Mouse (Mus musculus) ovary, postnatal 14 days (tissue): ENCODE results near the gene Zfp414.

Experiments used
- DNase-seq: peaks from one replicate; pipeline ENCODE4 v3.0.0; 2022; ENCODE audit warnings: low spot score

Gene Zfp414

DNA sequence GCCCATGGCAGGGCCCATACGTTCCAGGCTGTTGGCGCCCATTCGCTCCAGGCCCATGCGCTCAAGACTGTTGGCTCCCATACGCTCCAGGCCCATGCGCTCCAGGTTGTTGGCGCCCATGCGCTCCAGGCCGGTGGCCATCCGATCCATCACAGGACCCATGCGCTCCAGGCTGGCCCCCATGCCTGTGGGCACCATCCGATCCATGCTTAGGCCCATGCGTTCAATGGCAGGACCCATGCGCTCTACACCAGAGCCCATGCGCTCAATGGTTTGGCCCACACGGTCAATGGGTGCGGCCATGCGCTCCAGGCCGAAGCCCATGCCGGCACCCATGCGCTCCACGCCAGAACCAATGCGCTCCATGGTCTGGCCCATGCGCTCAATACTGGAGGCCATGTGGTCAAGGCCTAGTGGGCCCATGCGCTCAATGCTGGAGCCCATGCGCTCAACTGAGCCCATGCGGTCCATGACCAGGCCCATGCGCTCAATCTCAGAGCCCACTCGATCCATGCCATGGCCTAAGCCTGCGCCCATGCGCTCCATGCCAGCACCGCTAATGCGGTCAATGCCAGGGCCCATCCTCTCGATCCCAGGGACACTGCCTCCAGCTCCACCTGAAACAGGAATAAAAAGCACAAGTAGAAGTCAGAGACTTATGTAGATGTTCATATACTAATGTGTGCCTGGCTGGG is 21.0 kb downstream of the Zfp414 start:
- no peak for DNase-seq

DNA sequence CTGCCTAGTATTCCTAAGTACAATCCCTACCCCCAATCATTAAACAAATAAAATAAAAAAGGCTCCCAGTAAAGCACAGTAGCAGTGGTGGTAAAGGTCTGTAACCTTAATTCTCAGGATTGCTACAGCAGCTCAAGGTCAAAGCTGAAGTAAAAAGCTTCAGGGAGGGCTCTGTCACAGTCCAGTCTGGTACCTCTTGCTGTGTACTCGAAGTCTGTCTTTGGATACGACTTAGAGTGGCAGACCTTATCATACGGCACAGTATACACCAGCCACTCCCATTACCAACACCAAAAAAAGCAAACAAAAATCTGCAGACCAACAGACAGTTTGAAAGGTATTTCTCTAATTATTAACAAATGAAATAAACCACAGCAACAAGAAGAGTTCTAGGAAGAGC is 37.9 kb downstream of the Zfp414 start:
- DNase-seq: no peak

DNA sequence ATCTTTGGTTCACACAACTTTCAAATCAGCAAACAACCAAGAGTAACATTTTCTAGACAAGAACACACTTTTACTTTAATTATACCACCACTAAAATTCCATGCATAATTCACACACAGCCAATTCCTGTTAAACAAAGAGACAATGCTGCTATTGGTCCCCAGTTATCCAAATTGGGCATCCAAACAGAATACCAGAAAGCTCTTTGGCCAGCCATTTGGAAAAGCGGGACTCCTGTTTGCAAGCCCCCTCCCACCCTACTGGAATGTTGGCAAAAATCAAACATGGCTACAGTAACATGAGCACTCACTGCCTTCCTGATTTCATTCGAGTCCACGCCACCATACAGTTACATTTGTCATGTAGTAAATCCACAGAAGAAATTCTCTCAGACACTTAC is 40.8 kb downstream of the Zfp414 start:
- no peak for DNase-seq

DNA sequence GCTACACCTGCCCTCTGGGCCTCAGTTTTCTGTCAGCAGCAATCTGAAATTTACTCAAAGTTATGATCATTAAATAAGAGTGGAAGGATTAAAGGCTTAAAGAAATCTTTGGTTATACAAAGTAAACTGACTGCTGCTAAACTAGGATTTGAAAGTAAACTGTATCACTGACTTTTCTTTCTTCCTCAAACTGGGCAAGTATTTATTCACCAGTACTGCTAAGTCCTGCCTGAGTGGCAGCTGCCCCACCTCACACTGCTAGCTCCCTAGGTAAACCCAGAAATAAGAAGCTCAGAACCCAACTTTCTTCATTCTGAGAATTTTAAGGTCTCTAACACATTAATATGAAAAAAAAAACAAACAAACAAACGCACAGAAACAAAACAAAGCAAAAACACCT is 44.9 kb downstream of the Zfp414 start:
- DNase-seq: no peak

DNA sequence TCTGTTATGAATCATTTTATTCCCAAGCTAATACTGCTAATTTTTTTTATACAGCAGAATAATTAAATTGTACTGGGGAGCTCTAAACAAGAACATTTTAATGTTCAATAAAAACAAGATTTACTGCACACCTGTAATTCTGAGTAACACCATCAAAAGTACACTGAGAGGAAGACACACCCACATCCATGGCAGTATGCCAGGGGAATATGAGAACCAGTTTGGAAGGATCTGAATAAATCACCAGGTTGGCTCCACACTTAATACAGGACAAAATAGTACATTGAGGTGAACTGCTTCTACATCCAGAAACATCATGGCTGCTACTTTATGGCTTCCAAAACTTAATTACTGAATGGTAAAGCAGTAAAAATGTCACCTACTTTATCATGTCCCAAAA is 46.6 kb downstream of the Zfp414 start:
- no peak for DNase-seq

DNA sequence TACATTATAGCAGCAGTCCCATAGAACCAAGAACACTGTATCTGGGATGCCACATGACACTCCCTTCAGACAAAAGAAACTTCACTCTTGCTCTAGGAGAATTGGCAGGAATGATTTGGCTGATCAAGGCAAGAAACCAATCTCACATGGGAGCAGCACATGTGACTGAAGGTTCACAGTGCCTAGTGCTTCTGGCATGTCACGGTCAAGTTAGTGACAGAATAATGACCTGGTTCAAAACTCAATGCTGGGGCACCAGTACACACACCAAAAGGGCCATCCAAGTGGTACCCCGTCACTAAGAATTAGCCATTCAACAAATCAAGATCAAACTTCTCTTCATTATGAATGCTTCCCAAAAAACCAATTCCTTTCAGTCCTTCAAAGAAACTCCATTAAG is 47.2 kb downstream of the Zfp414 start:
- no peak for DNase-seq

DNA sequence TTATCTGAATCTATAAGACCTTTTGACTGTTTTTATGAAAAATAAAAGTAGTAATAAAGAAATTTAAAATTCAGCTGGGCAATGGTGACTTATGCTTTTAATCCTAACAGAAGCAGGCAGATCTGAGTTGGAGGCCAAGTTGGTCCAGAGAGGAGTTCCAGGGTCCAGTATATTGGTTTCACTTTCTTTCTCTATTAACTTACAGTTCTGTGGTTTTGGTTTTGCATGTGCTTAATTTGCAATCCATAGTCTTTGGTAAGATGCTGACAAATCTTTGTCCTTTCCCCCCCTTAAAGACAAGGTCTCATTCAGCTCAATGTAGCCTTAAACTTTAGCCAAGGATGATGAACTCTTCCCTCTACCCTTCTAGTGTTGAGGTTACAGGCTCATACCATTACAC is 49.9 kb downstream of the Zfp414 start:
- DNase-seq: no peak
